In genomic region chr7:46607031-46607426, GRCm38 (mm10) we compare ENCODE assay signal across 9 mouse cellular contexts. TPM values are rescaled to one million over a fixed set of nuclear protein-coding genes. Genes with fewer than 3 reads are reported as not detected.
DNase-seq lines count a peak whose midpoint lies in the region; ATAC-seq and TF ChIP-seq lines count a peak whose summit lies in the region.
"Had no signal": no experiment of that assay in that cellular context is flagged by ENCODE, and none has a peak within 500 bp of the region (broad histone marks: within the 10 kb centered on the region; RNA-seq: fewer than 3 reads in every experiment).

No protein-coding gene starts in this region.

- no peak overlapping the region for H3K9ac ChIP-seq in limb, embryonic 11.5 days (ENCODE audit: low read length)
- no peak overlapping the region for H3K9ac ChIP-seq in liver, postnatal 0 days (replicated peaks)

- H3K27me3 ChIP-seq in limb, embryonic 11.5 days (ENCODE audit: control insufficient read depth, insufficient read depth, low read length) = no peaks in the 10 kb centered on the region
- H3K27me3 ChIP-seq in limb, embryonic 10.5 days (ENCODE audit: low read depth, poor library complexity, severe bottlenecking) = no peaks in the 10 kb centered on the region
- H3K27me3 ChIP-seq in Patski = no peaks in the 10 kb centered on the region
- no peaks in the 10 kb centered on the region for H3K27me3 ChIP-seq in liver, postnatal 0 days (ENCODE audit: insufficient read depth, low read length)
- H3K27me3 ChIP-seq in splenic B cell, adult 2 months (ENCODE audit: control insufficient read depth, insufficient read depth, low read length, poor library complexity, severe bottlenecking) = no peaks in the 10 kb centered on the region

- no peaks in the 10 kb centered on the region for H3K9me3 ChIP-seq in limb, embryonic 11.5 days (ENCODE audit: control insufficient read depth, low read length)
- H3K9me3 ChIP-seq in limb, embryonic 10.5 days (replicated peaks) = no peaks in the 10 kb centered on the region
- H3K9me3 ChIP-seq in liver, postnatal 0 days (ENCODE audit: low read length) = no peaks in the 10 kb centered on the region

- no peak overlapping the region for H3K4me2 ChIP-seq in limb, embryonic 11.5 days (ENCODE audit: low read depth, severe bottlenecking)
- peak overlapping the region; percentile 35; the same call in 1 of the 2 replicates for H3K4me2 ChIP-seq in liver, postnatal 0 days (ENCODE audit: low read depth, low read length)

- intact Hi-C loops in heart, postnatal 10 days (cut with DNase I) = loop anchor here (1.0 to 5.0 kb wide), 4 partner anchors 72 to 510 kb away; no protein-coding TSS in a partner anchor

- no peaks in the 10 kb centered on the region for H3K36me3 ChIP-seq in limb, embryonic 11.5 days (ENCODE audit: control insufficient read depth, insufficient read depth, low read length)
- H3K36me3 ChIP-seq in limb, embryonic 10.5 days = no peaks in the 10 kb centered on the region
- no peaks in the 10 kb centered on the region for H3K36me3 ChIP-seq in liver, postnatal 0 days (replicated peaks; ENCODE audit: insufficient read depth, low read length)
- no peaks in the 10 kb centered on the region; the same call in none of the 2 replicates for H3K36me3 ChIP-seq in splenic B cell, adult 2 months (ENCODE audit: control insufficient read depth, insufficient read depth, low read length, poor library complexity, severe bottlenecking)

- no peak for DNase-seq in limb, embryonic 11.5 days (ENCODE audit: low spot score)
- DNase-seq in limb, embryonic 10.5 days (ENCODE audit: low spot score) = no peak
- DNase-seq in Patski (ENCODE audit: low read depth, low spot score) (no peak), MN1 (ENCODE audit: low spot score) (no peak)
- DNase-seq in liver, postnatal 0 days = peak; percentile 37
- DNase-seq in splenic B cell, adult 2 months (ENCODE audit: low read depth, low spot score) = peak; percentile 93
- DNase-seq in adrenal gland, postnatal 4 days (ENCODE audit: low spot score in 2 of 2) = no peak
- no peak for DNase-seq in heart, postnatal 10 days

- ATAC-seq in limb, embryonic 11.5 days (ENCODE audit: insufficient number of reproducible peaks, low FRiP score, low TSS enrichment, low read depth) = 0 out of 2 replicates have a peak, but pooled peaks have one; percentile 36
- peak; percentile 28 for ATAC-seq in Patski
- peak; percentile 69 for ATAC-seq in liver, postnatal 0 days

- WGBS in limb, embryonic 11.5 days = 61% methylated on average over 8 of the region's 8 CpGs
- WGBS in limb, embryonic 10.5 days = 71% methylated on average over 8 of the region's 8 CpGs
- WGBS in liver, postnatal 0 days (ENCODE audit: insufficient replicate concordance) = 42% methylated on average over 8 of the region's 8 CpGs

- CTCF ChIA-PET in Patski (lab: Charles Lee) = interaction anchor here (0.6 to 5.7 kb wide), 9 partner anchors 8 to 213 kb away, joined by 3 to 106 read pairs (median 5); partner anchors contain the start of gene Kcnc1

- no peak overlapping the region for H3K4me3 ChIP-seq in limb, embryonic 11.5 days (ENCODE audit: low read depth, low read length)
- no peak overlapping the region for H3K4me3 ChIP-seq in limb, embryonic 10.5 days
- no peak overlapping the region for H3K4me3 ChIP-seq in liver, postnatal 0 days (ENCODE audit: low read depth, low read length)
- H3K4me3 ChIP-seq: myocyte had no signal

- POLR2A ChIA-PET in Patski (lab: Charles Lee) = interaction anchor here (0.7 kb wide), 1 partner anchor 124 kb away, joined by 3 read pairs; no protein-coding TSS in a partner anchor

- TF ChIP-seq CTCF in Patski (IDR thresholded peaks at IDR 0.05) = no peak
- no peak for TF ChIP-seq CTCF in liver, postnatal 0 days (IDR thresholded peaks at IDR 0.05; ENCODE audit: low read depth)

- H3K4me1 ChIP-seq in limb, embryonic 11.5 days (ENCODE audit: control insufficient read depth, insufficient read depth, low read length) = no peaks in the 10 kb centered on the region
- peaks cover 11% of the 10 kb centered on the region for H3K4me1 ChIP-seq in limb, embryonic 10.5 days
- H3K4me1 ChIP-seq in liver, postnatal 0 days (ENCODE audit: insufficient read depth) = no peaks in the 10 kb centered on the region

- H3K27ac ChIP-seq in limb, embryonic 11.5 days (replicated peaks; ENCODE audit: low read depth, low read length) = no peak overlapping the region
- no peak overlapping the region for H3K27ac ChIP-seq in limb, embryonic 10.5 days
- H3K27ac ChIP-seq in liver, postnatal 0 days (ENCODE audit: low read depth) = 0 out of 2 replicates have a peak overlapping the region, but pooled peaks have one; percentile 22

- in situ Hi-C loops in Patski (cut with MboI; ENCODE audit: low pct_unique_long_range_greater_than_20kb) = loop anchor here (5.0 to 10.0 kb wide), 2 partner anchors 215 to 322 kb away; no protein-coding TSS in a partner anchor

- TF ChIP-seq EP300 in liver, postnatal 0 days (IDR thresholded peaks at IDR 0.05; ENCODE audit: low read depth) = no peak

RNA-seq across cellular contexts. Expression of gene Sergef, which starts 32.6 kb away (rescaled TPM):
- polyA plus RNA-seq in limb, embryonic 11.5 days (2014; fragmentation: Nextera tagmentation; extraction: Ambion mirVana) = 11.1 and 13.2 TPM in 2 replicates
- 12.1 and 12.7 TPM in 2 replicates for polyA plus RNA-seq in limb, embryonic 10.5 days (2016; fragmentation: Nextera tagmentation; extraction: Ambion mirVana)
- polyA plus RNA-seq in Patski (2021) = 13.4 TPM
- polyA plus RNA-seq in liver, postnatal 0 days (2015; fragmentation: Nextera tagmentation; extraction: Ambion mirVana) = 3.8 and 4.3 TPM in 2 replicates
- 10 to 100 TPM; 19.0 to 26.5 TPM for total RNA-seq in adrenal gland, postnatal 4 days (2021)
- total RNA-seq in heart, postnatal 10 days (2021) = 1 to 10 TPM; 5.6 to 6.5 TPM

Comparison
In these comparisons a context has a peak if more than half of its experiments do, and no peak if none do; other contexts are left out.
1. DNase-seq: peak in liver, postnatal 0 days (single experiment) and splenic B cell, adult 2 months (single experiment); none in limb, embryonic 11.5 days (single experiment), limb, embryonic 10.5 days (single experiment), Patski (single experiment), adrenal gland, postnatal 4 days (0 of 2), MN1 (single experiment) and heart, postnatal 10 days (0 of 2).
2. Peak in every context shown above with its lines, with median percentiles within 50 percentile points of each other: ATAC-seq.